Mouse (Mus musculus) midbrain, embryonic 13.5 days (tissue): Measurements from ENCODE around the gene Mecom. TPM values are rescaled to one million over a fixed set of nuclear protein-coding genes. Genes with fewer than 3 reads are reported as not detected.

Experiments
- ATAC-seq: fragments of 200-750 bp; cut with Nextera tagmentation; 2 replicates; pipeline ENCODE4 v1.8.0; 2017; ENCODE audit warnings: mild to moderate bottlenecking, moderate TSS enrichment, moderate library complexity
- H3K27ac ChIP-seq: fragments of 300-500 bp; sonication (generic); 2 replicates; pipeline ENCODE4 v1.5.1; 2015; ENCODE audit warnings: inconsistent platforms, mild to moderate bottlenecking, moderate library complexity
- H3K27me3 ChIP-seq: fragments of 300-500 bp; sonication (generic); 2 replicates; pipeline ENCODE4 v1.6.1; 2015; ENCODE audit warnings: mild to moderate bottlenecking, inconsistent platforms
- H3K36me3 ChIP-seq: fragments of 300-500 bp; sonication (generic); 2 replicates; pipeline ENCODE4 v1.6.1; 2015; ENCODE audit warnings: mild to moderate bottlenecking, inconsistent platforms
- H3K4me1 ChIP-seq: fragments of 300-500 bp; sonication (generic); replicated peaks from 2 replicates; pipeline ENCODE4 v1.6.1; 2015; ENCODE audit warnings: inconsistent platforms
- H3K4me2 ChIP-seq: fragments of 300-500 bp; sonication (generic); replicated peaks from 2 replicates; pipeline ENCODE4 v1.6.1; 2015; ENCODE audit warnings: moderate library complexity, mild to moderate bottlenecking, inconsistent platforms
- H3K4me3 ChIP-seq: fragments of 300-500 bp; sonication (generic); replicated peaks from 2 replicates; pipeline ENCODE4 v1.5.1; 2015; ENCODE audit warnings: mild to moderate bottlenecking, inconsistent platforms
- H3K9ac ChIP-seq: fragments of 300-500 bp; sonication (generic); replicated peaks from 2 replicates; pipeline ENCODE4 v1.6.1; 2015; ENCODE audit warnings: mild to moderate bottlenecking, inconsistent platforms
- H3K9me3 ChIP-seq: fragments of 300-500 bp; sonication (generic); 2 replicates; pipeline ENCODE4 v1.6.1; 2016; ENCODE audit warnings: mild to moderate bottlenecking, inconsistent platforms
- WGBS: fragments of 180-500 bp; shearing (Covaris S2); methylation state at CpG from one replicate; pipeline ENCODE4 v1.1.7; 2015; 5-methylcytosine and 5-hydroxymethylcytosine counted together
- polyA plus RNA-seq: library from polyadenylated mRNA; unstranded; fragments of >200 nt; fragmentation: Nextera tagmentation; extraction: Ambion mirVana; gene quantifications from 2 replicates; pipeline ENCODE4 v1.2.1, GENCODE M21; 2015

The Mecom gene
- polyA plus RNA-seq, 1 experiment from 2014 or later: 11.1 TPM

GRCm38 (mm10) chr3:30475591-30475990 is 72.2 kb downstream of the Mecom start:
- Histone ChIP-seq H3K4me3 (no peak overlapping the region), H3K36me3 (no peaks in the 10 kb centered on the region), H3K9me3 (no peaks in the 10 kb centered on the region), H3K4me1 (no peaks in the 10 kb centered on the region), H3K27me3 (no peaks in the 10 kb centered on the region), H3K4me2 (no peak overlapping the region), H3K27ac (no peak overlapping the region), H3K9ac (no peak overlapping the region)
- WGBS: 39% methylated on average over 6 of the region's 6 CpGs
- no peak for ATAC-seq

DNA sequence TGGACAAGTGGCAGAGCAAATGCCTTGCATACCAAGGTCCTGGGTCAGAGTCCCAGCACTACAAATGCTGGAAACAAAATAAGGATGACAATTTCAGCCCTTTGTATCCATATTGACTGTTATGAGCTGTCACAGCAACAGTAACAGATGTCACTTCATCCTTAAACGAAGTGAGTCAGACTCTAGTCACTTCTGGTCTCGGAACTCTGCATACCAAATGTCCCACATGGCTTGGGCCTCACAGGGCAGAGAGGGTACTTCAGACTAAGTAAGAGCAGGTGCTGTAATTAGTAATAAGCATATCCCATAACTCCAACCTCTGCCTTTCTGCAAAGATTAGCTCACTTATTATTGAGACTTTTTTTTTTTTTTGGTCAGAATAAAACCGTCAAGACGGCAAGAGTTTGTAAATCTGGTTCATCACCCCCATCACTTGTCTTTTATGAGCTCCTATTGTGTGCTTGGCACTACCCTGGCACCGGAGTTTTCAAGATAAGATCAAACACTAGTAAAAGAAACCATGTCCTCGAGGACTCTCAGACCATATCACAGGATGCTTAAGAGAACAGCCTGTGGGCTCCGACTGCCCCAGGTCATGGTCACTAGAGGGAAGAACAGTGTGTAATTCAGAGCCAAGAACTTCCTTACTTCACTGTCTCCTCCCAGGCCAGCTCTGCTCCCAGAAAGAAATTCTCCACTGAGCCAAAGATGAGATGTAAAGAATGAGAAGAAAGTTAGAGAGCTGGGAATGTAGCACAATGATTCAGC is 79.6 kb downstream of the Mecom start:
- 79% methylated on average over 7 of the region's 7 CpGs for WGBS
- no peaks in the 10 kb centered on the region for H3K9me3 ChIP-seq
- no peaks in the 10 kb centered on the region for H3K36me3 ChIP-seq
- no peaks in the 10 kb centered on the region for H3K27me3 ChIP-seq
- no peak overlapping the region for H3K9ac ChIP-seq
- H3K27ac ChIP-seq: no peak overlapping the region
- H3K4me2 ChIP-seq: no peak overlapping the region
- no peak for ATAC-seq
- H3K4me1 ChIP-seq: no peaks in the 10 kb centered on the region
- no peak overlapping the region for H3K4me3 ChIP-seq

DNA sequence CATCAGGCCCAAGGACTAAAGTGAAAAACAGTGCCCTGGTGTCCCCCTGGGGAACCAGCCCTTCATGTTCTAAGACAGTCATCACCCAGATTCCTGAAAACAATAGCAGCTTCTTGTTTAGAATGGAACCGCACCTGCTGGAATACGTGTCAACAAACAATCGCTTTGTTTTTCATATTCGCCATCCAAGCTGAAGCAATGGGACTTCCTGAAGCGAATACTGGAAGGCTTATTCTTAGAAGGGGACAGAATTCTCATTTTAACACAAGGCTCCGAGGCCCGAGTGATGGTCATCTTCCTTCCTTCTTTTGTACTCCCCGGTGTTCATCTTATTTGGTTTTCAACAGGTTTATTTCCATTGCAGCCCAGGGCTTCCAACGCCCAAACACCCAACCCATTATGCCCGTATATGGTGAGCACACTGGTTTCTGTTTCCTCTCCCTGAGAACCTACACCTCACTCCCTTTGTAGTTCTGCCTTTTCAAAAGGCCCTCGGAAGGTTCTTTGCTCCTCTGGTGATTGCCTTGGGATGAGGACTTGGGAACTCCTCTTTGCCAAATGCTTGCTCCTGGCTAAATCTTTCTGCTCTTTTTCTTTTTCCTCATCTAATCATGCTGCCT is 81.7 kb downstream of the Mecom start:
- H3K4me1 ChIP-seq: no peaks in the 10 kb centered on the region
- H3K9me3 ChIP-seq: no peaks in the 10 kb centered on the region
- ATAC-seq: no peak
- no peaks in the 10 kb centered on the region for H3K36me3 ChIP-seq
- H3K4me2 ChIP-seq: no peak overlapping the region
- H3K27me3 ChIP-seq: no peaks in the 10 kb centered on the region
- no peak overlapping the region for H3K27ac ChIP-seq
- no peak overlapping the region for H3K4me3 ChIP-seq
- no peak overlapping the region for H3K9ac ChIP-seq
- WGBS: 65% methylated on average over 11 of the region's 11 CpGs

DNA sequence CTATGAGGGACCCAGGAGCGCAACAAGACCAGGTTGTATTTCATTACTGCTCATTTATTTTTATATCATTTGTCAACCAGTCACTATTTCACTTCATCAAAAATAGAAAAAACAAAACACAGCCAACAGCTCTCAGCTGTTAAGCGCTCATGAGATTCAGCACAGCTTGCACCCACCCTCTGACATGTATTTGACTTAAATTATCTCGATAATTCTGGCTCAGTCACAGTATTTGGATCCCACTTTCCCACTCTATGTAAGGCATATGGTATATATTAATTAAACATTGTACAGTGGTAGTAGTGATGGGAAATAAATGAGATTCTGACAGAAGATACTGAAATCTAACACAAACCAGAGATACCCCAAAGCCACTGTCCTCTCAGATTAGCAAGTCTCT is 83.3 kb downstream of the Mecom start:
- no peaks in the 10 kb centered on the region for H3K9me3 ChIP-seq
- H3K4me2 ChIP-seq: no peak overlapping the region
- WGBS: 93% methylated on average over 3 of the region's 3 CpGs
- H3K4me1 ChIP-seq: no peaks in the 10 kb centered on the region
- no peak for ATAC-seq
- H3K4me3 ChIP-seq: no peak overlapping the region
- no peaks in the 10 kb centered on the region for H3K36me3 ChIP-seq
- no peak overlapping the region for H3K9ac ChIP-seq
- H3K27me3 ChIP-seq: no peaks in the 10 kb centered on the region
- no peak overlapping the region for H3K27ac ChIP-seq

DNA sequence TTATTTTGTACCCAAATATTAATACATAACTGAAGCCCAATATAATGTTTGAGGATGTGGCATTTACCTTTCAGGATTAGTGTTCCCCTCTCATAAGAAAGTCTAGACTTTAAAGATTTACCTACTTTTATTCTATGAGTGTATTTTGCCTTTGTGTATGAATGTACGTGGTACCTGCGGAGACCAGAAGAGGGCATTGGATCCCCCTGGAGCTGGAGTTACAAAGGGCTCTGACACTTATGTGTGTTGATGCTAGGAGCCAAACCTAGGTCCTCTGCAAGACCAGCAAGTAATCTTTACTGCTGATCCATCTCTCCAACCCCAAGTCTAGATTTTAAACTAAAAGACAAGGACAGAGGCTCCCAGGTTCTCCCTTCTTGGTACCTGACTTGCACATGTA is 86.0 kb downstream of the Mecom start:
- Histone ChIP-seq H3K4me2 (no peak overlapping the region), H3K4me1 (no peaks in the 10 kb centered on the region), H3K36me3 (no peaks in the 10 kb centered on the region), H3K9me3 (no peaks in the 10 kb centered on the region), H3K9ac (no peak overlapping the region), H3K27me3 (no peaks in the 10 kb centered on the region), H3K27ac (no peak overlapping the region), H3K4me3 (no peak overlapping the region)
- WGBS: 93% methylated on average over 2 of the region's 2 CpGs
- ATAC-seq: no peak

DNA sequence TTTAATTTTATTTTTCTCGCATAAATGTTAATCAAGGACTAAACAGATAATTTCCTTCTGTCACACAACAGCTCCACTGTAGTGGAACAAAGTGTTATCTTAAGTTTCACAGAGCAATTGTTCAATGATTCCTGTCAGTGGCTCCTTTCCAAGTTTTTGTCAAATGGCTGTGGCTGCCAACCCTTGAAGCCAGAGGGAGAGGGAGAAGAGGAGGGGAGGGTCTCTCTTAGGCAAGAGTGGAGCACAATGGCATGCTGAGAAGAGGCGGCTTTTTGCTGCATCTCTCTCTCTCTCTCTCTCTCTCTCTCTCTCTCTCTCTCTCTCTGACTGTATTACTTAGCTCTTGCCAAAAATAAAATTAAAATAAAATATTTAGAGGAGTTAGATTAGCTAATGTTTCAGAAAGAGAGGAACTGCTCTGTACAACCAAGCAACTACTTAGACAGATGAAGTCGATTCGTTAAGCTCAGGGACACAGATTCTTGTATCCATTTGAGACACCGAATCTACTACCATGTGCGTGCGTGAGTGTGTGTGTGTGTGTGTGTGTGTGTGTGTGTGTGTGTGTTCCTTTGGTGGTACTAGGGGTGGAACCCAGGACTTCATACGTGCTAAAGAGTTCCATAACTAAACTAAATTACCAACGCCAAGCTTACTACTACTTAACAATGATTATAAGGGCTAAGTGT is 86.8 kb downstream of the Mecom start:
- no peaks in the 10 kb centered on the region for H3K27me3 ChIP-seq
- no peaks in the 10 kb centered on the region for H3K36me3 ChIP-seq
- H3K4me1 ChIP-seq: no peaks in the 10 kb centered on the region
- no peak overlapping the region for H3K4me2 ChIP-seq
- peak; percentile 75 for ATAC-seq
- no peak overlapping the region for H3K27ac ChIP-seq
- no peaks in the 10 kb centered on the region for H3K9me3 ChIP-seq
- no peak overlapping the region for H3K9ac ChIP-seq
- WGBS: 82% methylated on average over 9 of the region's 9 CpGs
- no peak overlapping the region for H3K4me3 ChIP-seq

GRCm38 (mm10) chr3:30459626-30460025 is 88.2 kb downstream of the Mecom start:
- H3K4me3 ChIP-seq: no peak overlapping the region
- ATAC-seq: no peak
- 86% methylated on average over 4 of the region's 4 CpGs for WGBS
- H3K9ac ChIP-seq: no peak overlapping the region
- no peaks in the 10 kb centered on the region for H3K36me3 ChIP-seq
- H3K4me1 ChIP-seq: no peaks in the 10 kb centered on the region
- H3K9me3 ChIP-seq: no peaks in the 10 kb centered on the region
- H3K27me3 ChIP-seq: no peaks in the 10 kb centered on the region
- no peak overlapping the region for H3K4me2 ChIP-seq
- no peak overlapping the region for H3K27ac ChIP-seq

- Histone ChIP-seq H3K9me3 (no peaks in the 10 kb centered on the region), H3K9ac (no peak overlapping the region), H3K4me2 (no peak overlapping the region), H3K36me3 (no peaks in the 10 kb centered on the region), H3K27me3 (no peaks in the 10 kb centered on the region), H3K4me1 (peaks cover 9% of the 10 kb centered on the region; the same call in 1 of the 2 replicates), H3K27ac (no peak overlapping the region), H3K4me3 (no peak overlapping the region)
- no peak for ATAC-seq
- 69% methylated on average over 9 of the region's 9 CpGs for WGBS
These were observed 89.7 kb downstream of the Mecom start for GRCm38 (mm10) chr3:30457975-30458678.

GRCm38 (mm10) chr3:30455902-30456301 is 91.9 kb downstream of the Mecom start:
- Histone ChIP-seq H3K36me3 (no peaks in the 10 kb centered on the region), H3K9ac (no peak overlapping the region), H3K4me3 (no peak overlapping the region), H3K27ac (no peak overlapping the region), H3K9me3 (no peaks in the 10 kb centered on the region), H3K4me2 (no peak overlapping the region), H3K27me3 (no peaks in the 10 kb centered on the region), H3K4me1 (peaks cover 11% of the 10 kb centered on the region; the same call in 1 of the 2 replicates)
- WGBS: 82% methylated on average over 8 of the region's 8 CpGs
- ATAC-seq: no peak

DNA sequence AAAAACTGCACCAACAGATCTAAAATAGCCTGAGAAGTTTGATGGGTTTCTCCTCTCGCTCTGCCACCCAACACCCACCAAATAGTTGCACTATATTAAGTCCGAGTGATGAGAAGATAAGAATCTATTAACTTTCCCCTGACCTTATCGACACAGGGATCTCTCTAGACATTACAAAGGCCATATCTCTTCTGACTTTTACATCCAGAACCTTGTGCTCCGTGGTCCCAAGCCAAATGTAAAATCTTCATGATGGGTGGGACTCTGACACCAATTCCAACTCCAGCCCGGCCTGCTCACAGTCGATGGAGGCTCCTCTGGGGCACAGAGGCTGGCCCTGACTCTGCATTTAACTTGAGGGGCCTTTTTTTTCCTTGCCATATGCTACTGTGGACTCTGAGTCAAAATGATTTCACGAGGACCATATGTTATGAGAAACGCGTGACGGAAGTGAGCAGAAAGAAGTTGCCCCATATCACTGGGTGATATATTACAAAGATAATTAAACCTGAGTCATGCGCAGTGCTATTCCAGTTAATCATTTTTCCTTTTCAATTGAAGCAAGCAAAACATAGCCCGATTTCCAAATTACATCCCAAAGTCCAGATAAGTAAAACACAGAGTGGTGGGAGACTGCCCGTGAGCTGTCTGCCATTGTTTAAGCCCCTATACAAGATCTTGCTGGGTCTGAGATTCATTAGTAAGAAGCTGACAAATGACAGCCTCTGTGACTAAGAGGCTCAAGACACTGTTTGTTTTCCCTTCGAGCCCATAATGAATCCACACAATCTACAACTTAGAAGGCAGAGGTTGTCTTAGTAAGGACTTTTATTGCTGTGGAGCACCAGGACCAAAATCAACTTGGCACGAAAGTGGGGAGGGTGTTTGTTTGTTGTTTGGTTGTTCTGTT is 94.0 kb downstream of the Mecom start:
- WGBS: 58% methylated on average over 15 of the region's 15 CpGs
- Histone ChIP-seq H3K27ac (no peak overlapping the region), H3K4me3 (no peak overlapping the region), H3K27me3 (no peaks in the 10 kb centered on the region), H3K9me3 (no peaks in the 10 kb centered on the region), H3K4me2 (no peak overlapping the region), H3K36me3 (no peaks in the 10 kb centered on the region), H3K9ac (no peak overlapping the region), H3K4me1 (peaks cover 11% of the 10 kb centered on the region; the same call in 1 of the 2 replicates)
- no peak for ATAC-seq

DNA sequence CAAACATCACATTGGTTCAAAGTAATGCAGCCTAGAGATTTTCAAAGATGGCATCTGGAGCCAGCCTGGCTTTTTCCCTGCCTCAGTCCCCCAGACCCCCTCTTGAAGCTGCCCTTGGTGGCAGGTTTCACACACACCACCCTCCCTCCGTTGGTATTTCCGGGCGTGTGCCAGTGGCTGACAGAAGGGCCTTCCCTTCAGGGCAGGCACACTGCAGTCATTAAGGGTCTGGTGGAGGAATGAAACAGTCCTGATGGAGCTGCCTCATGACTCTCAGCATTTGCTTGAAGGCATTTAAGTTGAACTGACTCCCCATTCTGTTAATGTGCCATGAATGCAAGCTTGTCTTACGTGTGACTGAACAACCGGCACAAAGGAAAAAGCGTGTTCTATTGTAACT is 94.8 kb downstream of the Mecom start:
- H3K36me3 ChIP-seq: no peaks in the 10 kb centered on the region
- no peak overlapping the region for H3K4me2 ChIP-seq
- no peaks in the 10 kb centered on the region for H3K27me3 ChIP-seq
- no peak for ATAC-seq
- H3K9ac ChIP-seq: no peak overlapping the region
- H3K4me1 ChIP-seq: peaks cover 11% of the 10 kb centered on the region; the same call in 1 of the 2 replicates
- H3K27ac ChIP-seq: no peak overlapping the region
- H3K9me3 ChIP-seq: no peaks in the 10 kb centered on the region
- no peak overlapping the region for H3K4me3 ChIP-seq
- 74% methylated on average over 6 of the region's 6 CpGs for WGBS
